In the genomic region with DNA sequence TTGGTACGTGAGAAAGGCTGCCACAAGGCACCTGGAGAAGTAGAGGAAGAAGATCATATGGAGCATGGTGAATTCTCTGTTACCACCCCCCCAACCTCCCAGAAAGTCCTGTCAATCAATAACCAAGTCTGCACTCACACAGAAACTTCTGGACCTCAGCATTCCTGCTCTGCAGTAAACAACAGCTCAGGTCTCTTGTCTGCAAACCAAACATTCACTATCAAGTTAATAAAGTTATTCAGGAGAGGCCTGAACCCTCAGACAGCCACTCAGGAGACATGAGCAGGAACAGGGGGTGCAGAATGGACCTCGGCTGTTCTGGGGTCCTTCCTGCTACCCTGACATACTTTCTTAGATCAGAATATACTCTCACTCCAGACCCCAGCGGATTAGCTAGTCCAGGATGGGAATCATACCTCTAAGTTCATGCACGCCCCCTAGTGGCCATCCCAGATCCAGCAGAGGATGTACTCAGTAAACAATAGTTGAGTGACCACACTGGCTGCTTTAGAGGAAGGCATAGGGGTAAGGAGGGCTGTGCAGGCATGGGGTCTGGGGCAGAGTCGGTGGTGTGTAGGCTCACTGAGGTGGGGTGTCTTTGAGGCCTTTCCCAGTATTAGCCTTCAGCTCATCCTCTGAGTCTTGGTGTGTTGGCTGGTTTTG, we compare ENCODE assay signal across 9 mouse cellular contexts. TPM values are rescaled to one million over a fixed set of nuclear protein-coding genes. Genes with fewer than 3 reads are reported as not detected.
DNase-seq lines count a peak whose midpoint lies in the region; ATAC-seq and TF ChIP-seq lines count a peak whose summit lies in the region.
"Had no signal": no experiment of that assay in that cellular context is flagged by ENCODE, and none has a peak within 500 bp of the region (broad histone marks: within the 10 kb centered on the region; RNA-seq: fewer than 3 reads in every experiment).

No protein-coding gene starts in this region.

- no peaks in the 10 kb centered on the region for H3K9me3 ChIP-seq in midbrain, embryonic 11.5 days (ENCODE audit: control insufficient read depth, low read length)
- no peaks in the 10 kb centered on the region for H3K9me3 ChIP-seq in midbrain, embryonic 15.5 days
- no peaks in the 10 kb centered on the region for H3K9me3 ChIP-seq in limb, embryonic 11.5 days (ENCODE audit: control insufficient read depth, low read length)
- H3K9me3 ChIP-seq: limb, embryonic 15.5 days had no signal

- TF ChIP-seq POLR2A in cerebellum, adult 2 months (IDR thresholded peaks at IDR 0.05; ENCODE audit: borderline replicate concordance, insufficient read depth, low read length): no peak
- TF ChIP-seq POLR2A in cortical plate, adult 2 months (IDR thresholded peaks at IDR 0.05; ENCODE audit: extremely low read depth, insufficient read depth, low read length): no peak

- no peak overlapping the region for H3K4me2 ChIP-seq in midbrain, embryonic 11.5 days
- H3K4me2 ChIP-seq in midbrain, embryonic 15.5 days: no peak overlapping the region
- no peak overlapping the region for H3K4me2 ChIP-seq in limb, embryonic 11.5 days (ENCODE audit: low read depth, severe bottlenecking)
- H3K4me2 ChIP-seq: limb, embryonic 15.5 days had no signal

- DNase-seq in cerebellum, adult 2 months: peak in 1 of 2 experiments; percentile 48
- no peak for DNase-seq in cerebellum, adult 11-12 months
- peak; percentile 91 for DNase-seq in midbrain, embryonic 11.5 days (ENCODE audit: low spot score, missing footprints)
- peak; percentile 69 for DNase-seq in limb, embryonic 11.5 days (ENCODE audit: low spot score)
- peak; percentile 41 for DNase-seq in thymus, postnatal 25 days

- TF ChIP-seq CTCF in cerebellum, adult 2 months (IDR thresholded peaks at IDR 0.05; ENCODE audit: borderline replicate concordance, insufficient read depth, low read depth, low read length): peak; percentile 49; the same call in 1 of the 2 replicates
- peak; percentile 39 for TF ChIP-seq CTCF in cortical plate, adult 2 months (IDR thresholded peaks at IDR 0.05; ENCODE audit: extremely low read depth, insufficient read depth, low read length)

- no peak overlapping the region for H3K27ac ChIP-seq in cerebellum, adult 2 months (ENCODE audit: insufficient read depth, low read length)
- no peak overlapping the region for H3K27ac ChIP-seq in midbrain, embryonic 11.5 days (ENCODE audit: low read depth, low read length)
- H3K27ac ChIP-seq in midbrain, embryonic 15.5 days: no peak overlapping the region
- no peak overlapping the region for H3K27ac ChIP-seq in cortical plate, adult 2 months (ENCODE audit: insufficient read depth, low read length)
- H3K27ac ChIP-seq in limb, embryonic 11.5 days (replicated peaks; ENCODE audit: low read depth, low read length): no peak overlapping the region
- H3K27ac ChIP-seq: limb, embryonic 15.5 days had no signal

- no peaks in the 10 kb centered on the region for H3K36me3 ChIP-seq in midbrain, embryonic 11.5 days (ENCODE audit: control insufficient read depth, insufficient read depth, low read length)
- H3K36me3 ChIP-seq in midbrain, embryonic 15.5 days (replicated peaks): no peaks in the 10 kb centered on the region
- no peaks in the 10 kb centered on the region for H3K36me3 ChIP-seq in limb, embryonic 11.5 days (ENCODE audit: control insufficient read depth, insufficient read depth, low read length)
- H3K36me3 ChIP-seq: limb, embryonic 15.5 days had no signal

- H3K27me3 ChIP-seq in cerebellum, adult 2 months (ENCODE audit: control insufficient read depth, insufficient read depth, low read length): no peaks in the 10 kb centered on the region
- no peaks in the 10 kb centered on the region; the same call in 1 of the 2 replicates for H3K27me3 ChIP-seq in midbrain, embryonic 11.5 days (ENCODE audit: control insufficient read depth, insufficient read depth, low read length)
- H3K27me3 ChIP-seq in midbrain, embryonic 15.5 days (replicated peaks): no peaks in the 10 kb centered on the region
- no peaks in the 10 kb centered on the region for H3K27me3 ChIP-seq in limb, embryonic 11.5 days (ENCODE audit: control insufficient read depth, insufficient read depth, low read length)

- peaks cover 9% of the 10 kb centered on the region for H3K4me1 ChIP-seq in cerebellum, adult 2 months (ENCODE audit: control insufficient read depth, insufficient read depth, low read length)
- no peaks in the 10 kb centered on the region for H3K4me1 ChIP-seq in midbrain, embryonic 11.5 days (ENCODE audit: control insufficient read depth, insufficient read depth, low read length)
- H3K4me1 ChIP-seq in midbrain, embryonic 15.5 days: peaks cover 7% of the 10 kb centered on the region
- H3K4me1 ChIP-seq in cortical plate, adult 2 months (ENCODE audit: control insufficient read depth, insufficient read depth, low read length): no peaks in the 10 kb centered on the region
- no peaks in the 10 kb centered on the region for H3K4me1 ChIP-seq in limb, embryonic 11.5 days (ENCODE audit: control insufficient read depth, insufficient read depth, low read length)

- no peak for ATAC-seq in midbrain, embryonic 11.5 days (ENCODE audit: low FRiP score)
- ATAC-seq in midbrain, embryonic 15.5 days (replicated peaks): no peak
- no peak for ATAC-seq in limb, embryonic 11.5 days (ENCODE audit: insufficient number of reproducible peaks, low FRiP score, low TSS enrichment, low read depth)
- ATAC-seq in frontal cortex, adult (ENCODE audit: low TSS enrichment): no peak

- whole genome bisulfite sequencing in cerebellum, adult 2 months: 64% methylated on average over 5 of the region's 5 CpGs
- WGBS in midbrain, embryonic 11.5 days: 58% methylated on average over 5 of the region's 5 CpGs
- 59% methylated on average over 5 of the region's 5 CpGs for WGBS in midbrain, embryonic 15.5 days
- 54% methylated on average over 5 of the region's 5 CpGs for WGBS in limb, embryonic 11.5 days

- H3K4me3 ChIP-seq in cerebellum, adult 2 months (replicated peaks; ENCODE audit: insufficient read depth, low read depth, low read length): no peak overlapping the region
- H3K4me3 ChIP-seq in midbrain, embryonic 11.5 days (ENCODE audit: low read depth, low read length): no peak overlapping the region
- no peak overlapping the region for H3K4me3 ChIP-seq in midbrain, embryonic 15.5 days
- no peak overlapping the region for H3K4me3 ChIP-seq in cortical plate, adult 2 months (ENCODE audit: insufficient read depth, low read length)
- H3K4me3 ChIP-seq in limb, embryonic 11.5 days (ENCODE audit: low read depth, low read length): no peak overlapping the region
- H3K4me3 ChIP-seq: limb, embryonic 15.5 days had no signal

- no peak overlapping the region for H3K9ac ChIP-seq in midbrain, embryonic 11.5 days (ENCODE audit: low read length)
- no peak overlapping the region for H3K9ac ChIP-seq in midbrain, embryonic 15.5 days
- no peak overlapping the region for H3K9ac ChIP-seq in limb, embryonic 11.5 days (ENCODE audit: low read length)
- H3K9ac ChIP-seq: limb, embryonic 15.5 days had no signal

RNA-seq across cellular contexts. Expression of gene Dscaml1, which starts 12.8 kb away (rescaled TPM):
- polyA plus RNA-seq in cerebellum, adult 2 months (2012; rRNA removed): 23.4 and 27.0 TPM in 2 replicates
- 0.74 and 0.86 TPM in 2 replicates for polyA plus RNA-seq in midbrain, embryonic 11.5 days (2014; fragmentation: Nextera tagmentation; extraction: Ambion mirVana)
- polyA plus RNA-seq in midbrain, embryonic 15.5 days (2015; fragmentation: Nextera tagmentation; extraction: Ambion mirVana): 18.4 and 19.6 TPM in 2 replicates
- 29.7 and 30.0 TPM in 2 replicates for polyA plus RNA-seq in cortical plate, adult 2 months (2012; rRNA removed)
- 0.11 and 0.44 TPM in 2 replicates for polyA plus RNA-seq in limb, embryonic 11.5 days (2014; fragmentation: Nextera tagmentation; extraction: Ambion mirVana)

RNA-seq across cellular contexts. Expression of gene Fxyd2, which starts 14.1 kb away (rescaled TPM):
- polyA plus RNA-seq in cerebellum, adult 2 months (2012; rRNA removed): 2.1 and 3.1 TPM in 2 replicates
- polyA plus RNA-seq in midbrain, embryonic 11.5 days (2014; fragmentation: Nextera tagmentation; extraction: Ambion mirVana): 1.00 and 1.5 TPM in 2 replicates
- polyA plus RNA-seq in midbrain, embryonic 15.5 days (2015; fragmentation: Nextera tagmentation; extraction: Ambion mirVana): 10.4 and 11.4 TPM in 2 replicates
- polyA plus RNA-seq in cortical plate, adult 2 months (2012; rRNA removed): 14.4 and 16.9 TPM in 2 replicates
- polyA plus RNA-seq in limb, embryonic 11.5 days (2014; fragmentation: Nextera tagmentation; extraction: Ambion mirVana): 0.56 and 0.91 TPM in 2 replicates

RNA-seq across cellular contexts. Expression of gene Fxyd6, which starts 43.6 kb away (rescaled TPM):
- polyA plus RNA-seq in cerebellum, adult 2 months (2012; rRNA removed): 104 and 107 TPM in 2 replicates
- 123 and 129 TPM in 2 replicates for polyA plus RNA-seq in midbrain, embryonic 11.5 days (2014; fragmentation: Nextera tagmentation; extraction: Ambion mirVana)
- polyA plus RNA-seq in midbrain, embryonic 15.5 days (2015; fragmentation: Nextera tagmentation; extraction: Ambion mirVana): 639 and 647 TPM in 2 replicates
- polyA plus RNA-seq in cortical plate, adult 2 months (2012; rRNA removed): 137 and 139 TPM in 2 replicates
- polyA plus RNA-seq in limb, embryonic 11.5 days (2014; fragmentation: Nextera tagmentation; extraction: Ambion mirVana): 74.7 and 84.9 TPM in 2 replicates

Comparison
In these comparisons a context has a peak if more than half of its experiments do, and no peak if none do; other contexts are left out.
1. RNA of gene Dscaml1, which starts 12.8 kb away (polyA plus RNA-seq): 29.7 to 30.0 TPM in cortical plate, adult 2 months, 23.4 to 27.0 TPM in cerebellum, adult 2 months and 18.4 to 19.6 TPM in midbrain, embryonic 15.5 days; 0.74 to 0.86 TPM in midbrain, embryonic 11.5 days and 0.11 to 0.44 TPM in limb, embryonic 11.5 days; every median in the first group is over 10 times any median in the second.